Mouse (Mus musculus) midbrain, postnatal 0 days (tissue): Measurements from ENCODE around the gene Limd1. TPM values are rescaled to one million over a fixed set of nuclear protein-coding genes. Genes with fewer than 3 reads are reported as not detected.

Source experiments
- ATAC-seq: fragments of 200-750 bp; cut with Nextera tagmentation; 2 replicates; pipeline ENCODE4 v1.8.0; 2017; ENCODE audit warnings: moderate number of reproducible peaks, mild to moderate bottlenecking, moderate TSS enrichment, moderate library complexity; ENCODE audit not compliant: low FRiP score
- DNase-seq: peaks from one replicate; pipeline ENCODE4 v3.0.0-alpha.2; 2015; ENCODE audit warnings: low spot score
- H3K27ac ChIP-seq: fragments of 300-500 bp; sonication (generic); 2 replicates; pipeline ENCODE4 v1.5.1; 2014; ENCODE audit warnings: low read depth, mild to moderate bottlenecking, low read length, mixed read lengths
- H3K27me3 ChIP-seq: fragments of 300-500 bp; sonication (generic); 2 replicates; pipeline ENCODE4 v1.6.1; 2014; ENCODE audit warnings: low read length, control low read depth, mixed read lengths; ENCODE audit not compliant: insufficient read depth
- H3K36me3 ChIP-seq: fragments of 300-500 bp; sonication (generic); 2 replicates; pipeline ENCODE4 v1.6.1; 2014; ENCODE audit warnings: low read length, control low read depth, mixed read lengths; ENCODE audit not compliant: insufficient read depth
- H3K4me1 ChIP-seq: fragments of 300-500 bp; sonication (generic); 2 replicates; pipeline ENCODE4 v1.6.1; 2014; ENCODE audit warnings: mild to moderate bottlenecking, control low read depth, antibody characterized with exemption, low read length, mixed read lengths; ENCODE audit not compliant: insufficient read depth
- H3K4me2 ChIP-seq: fragments of 300-500 bp; sonication (generic); 2 replicates; pipeline ENCODE4 v1.6.1; 2014; ENCODE audit warnings: low read depth, mild to moderate bottlenecking, low read length, mixed read lengths; ENCODE audit not compliant: poor library complexity, severe bottlenecking
- H3K4me3 ChIP-seq: fragments of 300-500 bp; sonication (generic); 2 replicates; pipeline ENCODE4 v1.5.1; 2014; ENCODE audit warnings: low read depth, mild to moderate bottlenecking, low read length, moderate library complexity
- H3K9ac ChIP-seq: fragments of 300-500 bp; sonication (generic); replicated peaks from 2 replicates; pipeline ENCODE4 v1.6.1; 2014; ENCODE audit warnings: mild to moderate bottlenecking, low read length, moderate library complexity, mixed read lengths; ENCODE audit not compliant: poor library complexity, severe bottlenecking
- H3K9me3 ChIP-seq: fragments of 300-500 bp; sonication (generic); 2 replicates; pipeline ENCODE4 v1.6.1; 2016; ENCODE audit warnings: low read length, control low read depth
- CTCF ChIP-seq: IDR thresholded peaks from 2 replicates; pipeline ENCODE4 v1.5.1; 2016; ENCODE audit warnings: antibody characterized with exemption, mild to moderate bottlenecking
- WGBS: fragments of 180-500 bp; shearing (Covaris S2); extraction: QIAGEN DNeasy Blood & Tissue Kit; methylation state at CpG from one replicate; pipeline ENCODE4 v1.1.7; 2014; 5-methylcytosine and 5-hydroxymethylcytosine counted together
- polyA plus RNA-seq: library from polyadenylated mRNA; unstranded; fragments of >200 nt; fragmentation: Nextera tagmentation; extraction: Ambion mirVana; gene quantifications from 2 replicates; pipeline ENCODE4 v1.2.1, GENCODE M21; 2015
- total RNA-seq: library from RNA; depleted of rRNA; stranded (reverse); fragments of >200 nt; gene quantifications from 2 replicates; pipeline ENCODE4 v1.2.3, GENCODE M21; 2014

The Limd1 gene
- total and polyA plus RNA-seq, 2 experiments from 2014 or later, result 7.9 to 27.5 TPM

DNA sequence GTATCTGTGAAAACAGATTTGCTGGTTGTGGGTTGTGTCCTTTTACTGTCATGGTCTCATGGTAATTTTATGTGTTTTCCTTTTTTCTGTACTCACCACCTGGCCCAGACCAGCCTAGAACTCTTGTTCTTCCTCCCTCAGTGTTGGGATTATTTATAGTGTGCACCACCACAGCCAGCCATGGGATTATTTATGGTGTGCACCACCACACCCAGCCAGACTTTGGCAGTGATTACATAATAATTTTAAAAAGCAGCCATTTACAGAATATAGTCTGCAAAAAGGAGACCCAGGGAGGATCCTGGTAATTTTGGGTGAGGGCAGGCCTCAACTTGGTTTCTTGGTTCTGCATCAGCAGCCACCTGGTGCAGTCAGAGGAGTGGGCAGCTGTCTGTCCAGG, 29.9 kb upstream of the Limd1 start:
- Histone ChIP-seq H3K4me1 (no peaks in the 10 kb centered on the region), H3K4me3 (no peak overlapping the region), H3K27ac (no peak overlapping the region), H3K27me3 (no peaks in the 10 kb centered on the region), H3K9ac (no peak overlapping the region), H3K36me3 (peaks cover 9% of the 10 kb centered on the region), H3K4me2 (no peak overlapping the region), H3K9me3 (no peaks in the 10 kb centered on the region)
- ATAC-seq (no peak), DNase-seq (no peak)
- TF ChIP-seq CTCF, result no peak

- no peak overlapping the region for H3K4me3 ChIP-seq
- DNase-seq (peak; percentile 54), ATAC-seq (no peak)
- WGBS, result 39% methylated on average over 2 of the region's 2 CpGs
- H3K4me2 ChIP-seq, result no peak overlapping the region
- H3K9ac ChIP-seq, result no peak overlapping the region
- no peaks in the 10 kb centered on the region for H3K4me1 ChIP-seq
- no peaks in the 10 kb centered on the region for H3K9me3 ChIP-seq
- TF ChIP-seq CTCF, result peak; percentile 83
- no peak overlapping the region for H3K27ac ChIP-seq
- no peaks in the 10 kb centered on the region for H3K27me3 ChIP-seq
- H3K36me3 ChIP-seq, result peaks cover 11% of the 10 kb centered on the region
Observed at GRCm38 (mm10) chr9:123450174-123450573, 28.3 kb upstream of the Limd1 start.

- TF ChIP-seq CTCF, result no peak
- H3K27ac ChIP-seq, result no peak overlapping the region
- DNase-seq (no peak), ATAC-seq (no peak)
- no peak overlapping the region for H3K4me3 ChIP-seq
- H3K9me3 ChIP-seq, result no peaks in the 10 kb centered on the region
- H3K27me3 ChIP-seq, result no peaks in the 10 kb centered on the region
- no peak overlapping the region for H3K4me2 ChIP-seq
- 75% methylated on average over 3 of the region's 3 CpGs for WGBS
- no peaks in the 10 kb centered on the region for H3K4me1 ChIP-seq
- no peak overlapping the region for H3K9ac ChIP-seq
- peaks cover 11% of the 10 kb centered on the region for H3K36me3 ChIP-seq
Observed at GRCm38 (mm10) chr9:123451772-123452171, 26.7 kb upstream of the Limd1 start.

- Histone ChIP-seq H3K27me3 (no peaks in the 10 kb centered on the region), H3K36me3 (peaks cover 15% of the 10 kb centered on the region), H3K4me3 (no peak overlapping the region), H3K9ac (no peak overlapping the region), H3K4me1 (no peaks in the 10 kb centered on the region), H3K9me3 (no peaks in the 10 kb centered on the region), H3K27ac (no peak overlapping the region), H3K4me2 (no peak overlapping the region)
- DNase-seq (no peak), ATAC-seq (no peak)
- no peak for TF ChIP-seq CTCF
- 60% methylated on average over 9 of the region's 9 CpGs for WGBS
Observed at GRCm38 (mm10) chr9:123456634-123457602, 21.6 kb upstream of the Limd1 start.

DNA sequence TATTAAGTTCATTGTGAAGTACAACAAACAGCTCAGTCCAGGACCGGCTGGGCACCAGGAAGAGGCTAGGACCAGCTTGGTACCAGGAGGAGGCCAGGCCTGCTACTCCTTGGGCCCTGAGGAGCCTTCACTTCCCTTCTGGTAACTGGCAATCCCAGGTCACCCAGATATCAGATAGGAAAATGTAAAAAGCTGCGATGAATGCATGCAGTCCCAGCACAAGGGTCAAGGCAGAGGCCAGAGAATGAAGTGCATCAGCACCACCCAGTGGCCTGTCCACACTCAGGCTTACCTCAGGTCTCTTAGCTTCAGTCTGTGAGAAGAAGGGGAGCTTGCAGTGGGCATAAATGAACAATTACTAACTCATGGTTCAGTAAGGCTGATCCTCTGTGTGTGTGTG, 20.9 kb upstream of the Limd1 start:
- no peak overlapping the region for H3K4me2 ChIP-seq
- H3K9ac ChIP-seq, result no peak overlapping the region
- no peaks in the 10 kb centered on the region for H3K27me3 ChIP-seq
- H3K9me3 ChIP-seq, result no peaks in the 10 kb centered on the region
- no peak overlapping the region for H3K27ac ChIP-seq
- 52% methylated on average over 2 of the region's 2 CpGs for WGBS
- DNase-seq (peak; percentile 9), ATAC-seq (no peak)
- H3K36me3 ChIP-seq, result peaks cover 15% of the 10 kb centered on the region
- no peaks in the 10 kb centered on the region for H3K4me1 ChIP-seq
- no peak overlapping the region for H3K4me3 ChIP-seq
- TF ChIP-seq CTCF, result peak; percentile 61

- Histone ChIP-seq H3K27me3 (no peaks in the 10 kb centered on the region), H3K9me3 (no peaks in the 10 kb centered on the region), H3K4me3 (no peak overlapping the region), H3K36me3 (no peaks in the 10 kb centered on the region), H3K4me2 (no peak overlapping the region), H3K27ac (no peak overlapping the region), H3K4me1 (no peaks in the 10 kb centered on the region), H3K9ac (no peak overlapping the region)
- DNase-seq (peak; percentile 54), ATAC-seq (peak; percentile 56; the same call in 1 of the 2 replicates)
- WGBS, result 45% methylated on average over 4 of the region's 4 CpGs
- no peak for TF ChIP-seq CTCF
Observed at GRCm38 (mm10) chr9:123467141-123467620, 11.3 kb upstream of the Limd1 start.
